Mouse (Mus musculus): Measurements from ENCODE around the gene Tulp2.

- TF ChIP-seq CTCF (conservative IDR thresholded peaks at IDR 0.05; ENCODE audit: insufficient read depth, insufficient read length, low read depth, low read length) (no peak), POLR2A (IDR thresholded peaks at IDR 0.05; ENCODE audit: low read depth, low read length) (no peak)
Observed at GRCm38 (mm10) chr7:45549641-45550436, 68.2 kb downstream of the Tulp2 start.
